Mouse (Mus musculus) heart, postnatal 14 days (tissue): ENCODE measurements at regions not wholly inside any gene's neighbourhood (a gene's known extent, or its start where the extent isn't known, plus 50 kb on each side); places are given as distances from the start of the nearest gene placed in this dataset.

Experiments used
- DNase-seq, 2 experiments: peaks; one replicate each; pipeline ENCODE4 v3.0.0; 2021 to 2022
- intact Hi-C: fragments of 180-260 bp; cut with DNase I; formaldehyde crosslinking; loops from one replicate; pipeline ENCODE4 v1.15.1; 2025

DNA sequence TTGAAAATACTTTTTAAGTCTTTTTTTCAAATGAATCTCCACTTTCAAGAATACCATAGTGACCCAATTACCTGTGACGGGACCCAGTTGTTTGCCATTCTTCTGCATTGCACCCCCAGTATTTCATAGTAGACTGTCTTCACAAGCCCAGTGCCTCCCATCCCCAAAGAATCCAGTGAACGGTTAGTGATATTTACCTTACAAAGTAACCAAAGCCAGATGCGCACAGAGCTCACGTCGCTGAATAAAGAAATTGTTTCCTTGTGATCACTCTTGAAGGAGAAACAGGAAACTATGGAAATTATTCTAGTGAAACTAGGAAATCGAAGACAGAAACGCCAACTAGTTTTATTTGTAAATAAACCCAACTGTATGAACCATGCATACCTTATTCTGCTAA is 91.4 kb upstream of the Ssbp2 start:
- intact Hi-C loops = loop anchor here (5.0 to 10.0 kb wide), 2 partner anchors 274 to 401 kb away; no protein-coding TSS in a partner anchor
- no peak for DNase-seq

GRCm38 (mm10) chr13:91370021-91370420 is 90.1 kb upstream of the Ssbp2 start:
- DNase-seq = no peak
- intact Hi-C loops = loop anchor here (5.0 kb wide), 2 partner anchors 148 to 262 kb away; partner anchors contain the start of gene Atg10

DNA sequence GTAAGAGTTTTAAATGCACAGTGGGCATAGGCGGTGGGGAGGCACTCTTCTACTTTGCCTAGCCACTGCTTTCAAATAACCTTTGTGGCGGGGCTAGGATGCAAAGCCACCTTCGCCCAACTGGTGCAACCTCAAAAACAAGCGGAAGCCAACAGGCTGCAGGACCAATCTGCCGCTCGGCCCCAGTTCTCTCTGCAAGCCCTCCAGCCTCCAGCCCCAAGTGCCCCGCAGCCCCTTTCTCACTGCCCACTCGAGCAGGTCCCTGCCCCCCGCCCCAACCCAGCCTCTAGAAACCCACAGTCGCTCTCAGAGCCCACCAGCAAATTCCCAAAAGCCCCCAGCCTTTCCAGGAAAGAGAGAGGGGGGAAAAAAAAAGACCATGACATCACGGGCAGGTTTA is 89.6 kb upstream of the Ssbp2 start:
- intact Hi-C loops = loop anchor here (5.0 kb wide), 2 partner anchors 148 to 262 kb away; partner anchors contain the start of gene Atg10
- peak; percentile 25 to 48 for DNase-seq

DNA sequence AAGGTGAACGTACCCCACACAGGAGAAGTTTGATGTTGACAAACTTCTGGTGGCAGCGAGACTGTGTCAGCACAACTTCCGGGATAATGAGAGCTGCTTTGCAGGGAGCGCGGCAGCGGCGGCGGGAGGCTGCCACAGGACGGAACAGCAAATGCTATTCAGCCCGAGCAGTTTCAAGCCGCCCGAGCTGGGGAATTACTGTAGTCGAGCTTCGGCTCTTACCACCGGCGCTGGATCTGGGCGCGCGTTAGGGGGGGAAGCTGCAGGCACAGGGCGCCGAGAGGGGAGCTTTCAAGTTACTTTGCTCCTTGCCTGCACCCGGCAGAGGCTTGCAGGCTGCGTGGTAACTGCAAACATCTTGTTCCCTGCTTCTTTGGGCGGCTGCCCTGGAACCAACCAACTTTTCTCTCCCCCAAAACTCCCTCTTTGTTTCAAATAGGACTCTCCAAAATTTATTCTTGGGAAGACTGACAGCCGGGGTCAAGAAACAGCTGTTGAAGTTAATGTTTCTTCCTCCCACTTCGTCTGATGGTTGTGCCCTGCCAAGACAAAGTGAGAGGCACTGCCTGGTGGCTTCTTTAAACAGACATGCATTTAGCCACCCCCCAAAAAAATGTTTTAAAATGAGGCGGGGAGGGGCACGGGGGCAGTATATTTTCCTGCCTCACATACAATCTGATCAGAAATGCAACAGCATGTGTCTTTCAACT is 89.0 kb upstream of the Ssbp2 start:
- intact Hi-C loops = loop anchor here (1.0 to 5.0 kb wide), 3 partner anchors 89 to 261 kb away; partner anchors contain the start of genes Atg10 and Ssbp2
- DNase-seq = peak; percentile 96 to 97

GRCm38 (mm10) chr13:91371596-91371987 is 88.5 kb upstream of the Ssbp2 start:
- DNase-seq = no peak
- intact Hi-C loops = loop anchor here (1.0 to 5.0 kb wide), 3 partner anchors 89 to 261 kb away; partner anchors contain the start of genes Atg10 and Ssbp2

- intact Hi-C loops = loop anchor here (2.0 to 5.0 kb wide), 3 partner anchors 48 to 260 kb away; partner anchors contain the start of gene Atg10
Measured at GRCm38 (mm10) chr13:91372130-91372875, 87.8 kb upstream of the Ssbp2 start.

DNA sequence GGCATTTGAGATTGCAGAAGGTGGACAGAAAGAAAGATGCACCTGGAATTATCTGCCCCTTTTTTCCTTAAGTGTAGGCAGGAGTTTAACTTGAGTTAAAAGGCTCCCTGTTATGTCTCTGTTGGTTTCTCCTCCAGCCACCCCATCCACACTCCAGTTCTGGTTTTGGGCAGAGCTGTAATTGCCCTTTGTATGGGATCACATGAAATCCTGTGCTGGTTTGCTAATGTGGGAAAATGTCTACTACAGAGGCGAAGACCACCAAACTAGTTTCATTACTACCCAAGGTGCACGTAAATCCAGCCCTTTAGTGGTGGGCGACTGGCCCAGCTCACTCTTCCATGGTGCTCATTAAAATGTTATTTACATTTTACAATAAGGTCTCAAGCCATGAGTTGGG is 85.9 kb upstream of the Ssbp2 start:
- peak; percentile 48 to 57 for DNase-seq
- intact Hi-C loops = loop anchor here (5.0 kb wide), 2 partner anchors 152 to 258 kb away; partner anchors contain the start of gene Atg10

More at GRCm38 (mm10) chr13:91372130-91372875, 87.8 kb upstream of the Ssbp2 start:
- peak; percentile 20 to 26 for DNase-seq

- DNase-seq = no peak
- intact Hi-C loops = no loop called here
Measured at GRCm38 (mm10) chr13:91376556-91376955, 83.5 kb upstream of the Ssbp2 start.

- DNase-seq = no peak
- intact Hi-C loops = no loop called here
Measured at GRCm38 (mm10) chr13:91377428-91377827, 82.7 kb upstream of the Ssbp2 start.

GRCm38 (mm10) chr13:91377972-91378371 is 82.1 kb upstream of the Ssbp2 start:
- no peak for DNase-seq
- intact Hi-C loops = no loop called here

- intact Hi-C loops = no loop called here
- DNase-seq = no peak
Measured at GRCm38 (mm10) chr13:91385393-91385792, 74.7 kb upstream of the Ssbp2 start.

- DNase-seq = no peak
- intact Hi-C loops = no loop called here
Measured at GRCm38 (mm10) chr13:91387913-91388312, 72.2 kb upstream of the Ssbp2 start.

- intact Hi-C loops = no loop called here
- no peak for DNase-seq
Measured at GRCm38 (mm10) chr13:91403632-91404031, 56.5 kb upstream of the Ssbp2 start.

- intact Hi-C loops = no loop called here
- no peak for DNase-seq
Measured at GRCm38 (mm10) chr13:91405027-91405426, 55.1 kb upstream of the Ssbp2 start.

DNA sequence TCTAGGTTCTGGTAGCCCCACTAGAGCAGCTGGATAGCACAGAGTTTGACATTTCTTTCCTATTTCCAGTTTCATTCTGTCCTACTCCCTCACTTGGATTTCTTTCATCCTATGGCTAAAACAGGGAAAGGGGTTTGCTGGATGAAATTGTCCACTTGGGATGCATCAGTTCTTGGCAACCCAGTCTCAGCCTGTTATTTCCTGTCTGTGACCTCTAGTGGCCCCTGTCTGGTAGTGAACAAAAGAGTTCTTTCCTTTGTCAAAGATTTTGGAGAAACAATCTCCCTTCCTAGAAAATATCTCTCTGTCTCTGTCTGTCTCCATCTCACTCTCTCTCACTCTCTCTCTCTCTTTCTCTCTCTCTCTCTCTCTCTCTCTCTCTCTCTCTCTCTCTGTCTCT is 50.0 kb upstream of the Ssbp2 start:
- DNase-seq = no peak
- intact Hi-C loops = no loop called here
